Mouse (Mus musculus): ENCODE results near the gene Brsk2. TPM values are rescaled to one million over a fixed set of nuclear protein-coding genes. Genes with fewer than 3 reads are reported as not detected.

The Brsk2 gene
- total and polyA plus RNA-seq, 2 experiments from 2014 or later, result 0.30 TPM; not detected in 1

DNA sequence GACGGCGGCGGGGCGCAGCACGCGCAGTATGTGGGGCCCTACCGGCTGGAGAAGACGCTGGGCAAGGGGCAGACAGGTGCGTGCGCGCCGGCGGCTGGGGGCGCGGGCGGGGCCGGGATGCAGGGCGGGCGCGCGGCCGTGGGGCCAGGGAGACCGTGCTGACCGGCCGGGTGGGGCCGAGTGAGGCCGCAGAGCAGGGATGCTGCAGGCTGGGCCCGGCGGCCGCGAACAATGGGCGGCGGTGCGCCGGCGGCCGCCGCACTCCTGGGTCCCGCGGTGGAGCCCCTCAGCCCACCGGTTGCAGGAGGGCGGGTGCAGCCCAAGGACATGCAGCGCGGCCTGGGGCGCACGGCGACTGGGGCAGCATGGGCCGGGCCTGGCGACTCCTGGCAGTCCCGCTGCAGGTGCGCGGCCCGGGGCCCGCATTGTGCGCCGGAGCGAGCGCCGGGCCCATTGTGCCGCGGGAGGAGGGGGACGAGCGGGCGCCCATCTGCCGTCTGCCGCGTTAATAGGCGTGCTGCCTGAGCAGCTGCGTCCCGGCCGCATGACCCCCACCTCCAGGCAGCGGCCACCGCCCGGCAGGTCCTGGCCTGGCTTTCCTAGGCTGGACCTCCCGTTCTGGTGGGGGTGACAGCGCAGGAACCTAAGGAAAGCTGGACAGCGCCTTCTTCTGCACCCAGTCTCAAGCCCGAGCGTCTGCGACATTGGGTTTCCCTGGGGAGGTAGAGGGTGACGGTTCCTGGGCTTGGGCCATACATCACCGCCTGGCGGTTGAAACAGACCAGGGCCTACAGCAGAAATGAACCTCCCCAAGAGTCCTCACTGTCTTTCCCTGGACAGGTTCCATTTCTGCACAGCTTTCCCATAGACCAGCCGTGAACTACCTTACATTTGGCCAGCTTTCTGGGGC, 808 bp downstream of the Brsk2 start:
- Histone ChIP-seq H3K27ac (ENCODE audit: low read depth) (no peak overlapping the region), H3K9me3 (replicated peaks; ENCODE audit: control insufficient read depth, low read length) (no peaks in the 10 kb centered on the region; the same call in 1 of the 2 replicates), H3K27me3 (ENCODE audit: control insufficient read depth, insufficient read depth, low read length) (peaks cover 85% of the 10 kb centered on the region), H3K9ac (replicated peaks; ENCODE audit: low read depth, low read length) (0 out of 2 replicates have a peak overlapping the region, but pooled peaks have one; percentile 33), H3K4me1 (ENCODE audit: control insufficient read depth, insufficient read depth) (no peaks in the 10 kb centered on the region), H3K4me3 (ENCODE audit: low read depth, low read length) (peak overlapping the region; percentile 44), H3K4me2 (ENCODE audit: low read depth, low read length) (peak overlapping the region; percentile 81), H3K36me3 (replicated peaks; ENCODE audit: control insufficient read depth, insufficient read depth, low read length) (no peaks in the 10 kb centered on the region)
- TF ChIP-seq CTCF (IDR thresholded peaks at IDR 0.05; ENCODE audit: low read depth), result no peak
- TF ChIP-seq EP300 (IDR thresholded peaks at IDR 0.05; ENCODE audit: low read depth), result no peak
- no peak for DNase-seq (ENCODE audit: low spot score)
- peak; percentile 10; the same call in 1 of the 2 replicates for ATAC-seq (ENCODE audit: insufficient read depth, low read depth)
- 3% methylated on average over 69 of the region's 84 CpGs for WGBS

GRCm38 (mm10) chr7:141951821-141952220, 2.3 kb downstream of the Brsk2 start:
- no peak for ATAC-seq (ENCODE audit: insufficient read depth, low read depth)
- 83% methylated on average over 4 of the region's 4 CpGs for WGBS
- no peak for DNase-seq (ENCODE audit: low spot score)

GRCm38 (mm10) chr7:141952920-141953319, 3.4 kb downstream of the Brsk2 start:
- 65% methylated on average over 4 of the region's 4 CpGs for WGBS
- no peak for ATAC-seq (ENCODE audit: insufficient read depth, low read depth)
- H3K27me3 ChIP-seq (ENCODE audit: control insufficient read depth, insufficient read depth, low read length), result peaks cover 63% of the 10 kb centered on the region

More at GRCm38 (mm10) chr7:141951821-141952220, 2.3 kb downstream of the Brsk2 start:
- Histone ChIP-seq H3K9ac (replicated peaks; ENCODE audit: low read depth, low read length) (no peak overlapping the region), H3K27ac (ENCODE audit: low read depth) (no peak overlapping the region), H3K36me3 (replicated peaks; ENCODE audit: control insufficient read depth, insufficient read depth, low read length) (no peaks in the 10 kb centered on the region), H3K27me3 (ENCODE audit: control insufficient read depth, insufficient read depth, low read length) (peaks cover 71% of the 10 kb centered on the region), H3K4me3 (ENCODE audit: low read depth, low read length) (no peak overlapping the region), H3K4me1 (ENCODE audit: control insufficient read depth, insufficient read depth) (no peaks in the 10 kb centered on the region), H3K9me3 (replicated peaks; ENCODE audit: control insufficient read depth, low read length) (no peaks in the 10 kb centered on the region; the same call in 1 of the 2 replicates), H3K4me2 (ENCODE audit: low read depth, low read length) (no peak overlapping the region)
- TF ChIP-seq EP300 (IDR thresholded peaks at IDR 0.05; ENCODE audit: low read depth), result no peak

GRCm38 (mm10) chr7:141953616-141954015, 4.1 kb downstream of the Brsk2 start:
- H3K36me3 ChIP-seq (replicated peaks; ENCODE audit: control insufficient read depth, insufficient read depth, low read length), result no peaks in the 10 kb centered on the region
- WGBS, result 64% methylated on average over 6 of the region's 6 CpGs
- no peak overlapping the region for H3K27ac ChIP-seq (ENCODE audit: low read depth)
- TF ChIP-seq CTCF (IDR thresholded peaks at IDR 0.05; ENCODE audit: low read depth), result no peak
- TF ChIP-seq EP300 (IDR thresholded peaks at IDR 0.05; ENCODE audit: low read depth), result no peak
- no peak for ATAC-seq (ENCODE audit: insufficient read depth, low read depth)
- H3K27me3 ChIP-seq (ENCODE audit: control insufficient read depth, insufficient read depth, low read length), result peaks cover 56% of the 10 kb centered on the region
- DNase-seq (ENCODE audit: low spot score), result no peak
- no peak overlapping the region for H3K4me3 ChIP-seq (ENCODE audit: low read depth, low read length)
- no peak overlapping the region for H3K9ac ChIP-seq (replicated peaks; ENCODE audit: low read depth, low read length)
- no peaks in the 10 kb centered on the region for H3K4me1 ChIP-seq (ENCODE audit: control insufficient read depth, insufficient read depth)
- H3K4me2 ChIP-seq (ENCODE audit: low read depth, low read length), result no peak overlapping the region
- H3K9me3 ChIP-seq (replicated peaks; ENCODE audit: control insufficient read depth, low read length), result no peaks in the 10 kb centered on the region; the same call in 1 of the 2 replicates

More at GRCm38 (mm10) chr7:141952920-141953319, 3.4 kb downstream of the Brsk2 start:
- no peaks in the 10 kb centered on the region for H3K4me1 ChIP-seq (ENCODE audit: control insufficient read depth, insufficient read depth)
- H3K4me3 ChIP-seq (ENCODE audit: low read depth, low read length), result no peak overlapping the region
- no peak for TF ChIP-seq EP300 (IDR thresholded peaks at IDR 0.05; ENCODE audit: low read depth)
- TF ChIP-seq CTCF (IDR thresholded peaks at IDR 0.05; ENCODE audit: low read depth), result no peak
- no peaks in the 10 kb centered on the region for H3K36me3 ChIP-seq (replicated peaks; ENCODE audit: control insufficient read depth, insufficient read depth, low read length)
- no peak overlapping the region for H3K4me2 ChIP-seq (ENCODE audit: low read depth, low read length)
- no peaks in the 10 kb centered on the region; the same call in 1 of the 2 replicates for H3K9me3 ChIP-seq (replicated peaks; ENCODE audit: control insufficient read depth, low read length)
- no peak overlapping the region for H3K27ac ChIP-seq (ENCODE audit: low read depth)
- no peak overlapping the region for H3K9ac ChIP-seq (replicated peaks; ENCODE audit: low read depth, low read length)
- no peak for DNase-seq (ENCODE audit: low spot score)

DNA sequence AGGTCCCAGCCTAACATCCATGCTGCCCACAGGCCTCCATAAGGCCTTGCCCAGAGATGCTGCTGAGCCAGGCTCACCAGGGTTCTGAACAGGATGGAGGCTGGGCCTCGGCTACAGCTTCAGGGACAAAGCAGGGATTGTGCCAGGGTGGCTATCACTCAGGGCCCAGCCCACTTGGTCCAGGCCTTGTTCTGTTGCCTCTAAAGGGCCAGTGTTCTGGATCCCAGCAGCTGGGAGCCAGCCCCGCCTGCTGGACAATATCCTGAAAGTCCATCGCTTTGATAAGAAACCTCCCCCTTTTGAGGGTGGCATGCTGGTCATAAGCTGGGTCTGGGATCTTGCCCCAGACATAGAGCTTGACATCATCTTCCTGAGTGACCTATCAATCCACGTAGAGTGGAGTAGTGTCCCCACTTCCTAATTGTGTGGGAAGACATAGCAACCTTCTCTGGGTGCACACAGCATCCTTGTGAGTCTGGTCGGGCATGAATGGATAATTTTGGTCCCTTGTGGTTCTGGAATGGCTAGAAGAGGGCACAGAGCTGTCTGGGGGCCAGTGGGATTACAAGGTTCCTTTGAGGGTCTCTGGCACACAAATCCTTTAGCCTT, 6.1 kb downstream of the Brsk2 start:
- WGBS, result 58% methylated on average over 5 of the region's 5 CpGs
- H3K4me3 ChIP-seq (ENCODE audit: low read depth, low read length), result no peak overlapping the region
- H3K27ac ChIP-seq (ENCODE audit: low read depth), result no peak overlapping the region
- TF ChIP-seq CTCF (IDR thresholded peaks at IDR 0.05; ENCODE audit: low read depth) (no peak), EP300 (IDR thresholded peaks at IDR 0.05; ENCODE audit: low read depth) (no peak)
- ATAC-seq (ENCODE audit: insufficient read depth, low read depth), result no peak
- no peak overlapping the region for H3K4me2 ChIP-seq (ENCODE audit: low read depth, low read length)
- no peak for DNase-seq (ENCODE audit: low spot score)
- peaks cover 40% of the 10 kb centered on the region for H3K27me3 ChIP-seq (ENCODE audit: control insufficient read depth, insufficient read depth, low read length)
- no peaks in the 10 kb centered on the region; the same call in 1 of the 2 replicates for H3K9me3 ChIP-seq (replicated peaks; ENCODE audit: control insufficient read depth, low read length)
- H3K4me1 ChIP-seq (ENCODE audit: control insufficient read depth, insufficient read depth), result no peaks in the 10 kb centered on the region
- H3K36me3 ChIP-seq (replicated peaks; ENCODE audit: control insufficient read depth, insufficient read depth, low read length), result no peaks in the 10 kb centered on the region
- no peak overlapping the region for H3K9ac ChIP-seq (replicated peaks; ENCODE audit: low read depth, low read length)
